Mouse (Mus musculus) MEL (cell line): ENCODE results near the gene Nup210l.

Source experiments
- CTCF ChIP-seq, 3 experiments: IDR thresholded peaks in 2 of 3; conservative IDR thresholded peaks in 1 of 3; 2 replicates each; pipeline ENCODE4 v1.5.1; 2011 to 2012; ENCODE audit warnings: low read length in 3 of 3, low read depth in 2 of 3, mild to moderate bottlenecking in 2 of 3, improper control_type of control experiment in 1 of 3, inconsistent platforms in 1 of 3, mixed read lengths in 1 of 3, moderate library complexity in 1 of 3; ENCODE audit not compliant: control insufficient read depth in 1 of 3, insufficient read depth in 1 of 3, poor library complexity in 1 of 3, severe bottlenecking in 1 of 3
- ETS1 ChIP-seq: IDR thresholded peaks from 2 replicates; pipeline ENCODE4 v1.6.1; 2012; ENCODE audit warnings: low read depth, mild to moderate bottlenecking, inconsistent platforms, low read length, improper control_type of control experiment, moderate library complexity
- POLR2A ChIP-seq, 2 experiments: IDR thresholded peaks; 2 replicates each; pipeline ENCODE4 v1.6.1; 2011 to 2012; ENCODE audit warnings: low read length in 2 of 2, mild to moderate bottlenecking in 2 of 2, control low read depth in 1 of 2, improper control_type of control experiment in 1 of 2, low read depth in 1 of 2, moderate library complexity in 1 of 2; ENCODE audit not compliant: control insufficient read depth in 1 of 2, insufficient read depth in 1 of 2, poor library complexity in 1 of 2
- RCOR1 ChIP-seq: IDR thresholded peaks from 2 replicates; pipeline ENCODE4 v1.6.1; 2012; ENCODE audit warnings: low read depth, mild to moderate bottlenecking, inconsistent platforms, low read length, improper control_type of control experiment
- ZNF384 ChIP-seq: IDR thresholded peaks from 2 replicates; pipeline ENCODE4 v1.6.1; 2012; ENCODE audit warnings: low read depth, mild to moderate bottlenecking, inconsistent platforms, low read length, improper control_type of control experiment

GRCm38 (mm10) chr3:90137606-90138005, 33.7 kb downstream of the Nup210l start:
- TF ChIP-seq CTCF (IDR thresholded peaks at IDR 0.05 in 2 of 3, conservative IDR thresholded peaks at IDR 0.05 in 1 of 3; ENCODE audit: control insufficient read depth in 1 of 3, insufficient read depth in 1 of 3, low read depth in 2 of 3, low read length in 3 of 3, poor library complexity in 1 of 3, severe bottlenecking in 1 of 3) (no peak), ZNF384 (no peak), RCOR1 (no peak), POLR2A (IDR thresholded peaks at IDR 0.05; ENCODE audit: control insufficient read depth in 1 of 2, insufficient read depth in 1 of 2, low read depth in 1 of 2, low read length in 2 of 2, poor library complexity in 1 of 2) (no peak), ETS1 (no peak)
